In the genomic region with DNA sequence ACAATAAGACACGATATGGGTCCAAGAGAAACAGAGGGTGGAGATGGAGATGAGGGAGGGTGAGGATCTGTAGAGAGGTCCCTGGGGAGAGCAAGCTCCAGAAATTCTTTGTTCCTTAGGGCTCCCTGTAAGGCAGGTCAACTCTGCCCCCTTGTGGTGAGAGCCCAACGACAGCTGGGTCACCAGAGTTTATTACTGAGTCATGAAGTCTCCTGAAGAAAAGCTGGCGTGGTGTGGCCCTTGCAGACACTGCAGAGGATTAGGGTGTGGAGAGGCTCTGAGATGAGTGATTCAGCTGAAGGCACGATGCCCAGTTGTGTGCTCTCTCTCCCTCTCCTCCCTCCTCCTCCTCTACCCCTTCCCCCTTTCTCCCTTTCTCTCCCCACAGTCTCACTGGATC, we compare ENCODE assay signal across 8 mouse cellular contexts. TPM values are rescaled to one million over a fixed set of nuclear protein-coding genes. Genes with fewer than 3 reads are reported as not detected.
A peak's percentile ranks its signal among the peaks of the same experiment; 100 is the strongest.
DNase-seq lines count a peak whose midpoint lies in the region; TF ChIP-seq lines count a peak whose summit lies in the region.

No protein-coding gene starts in this region.

- no peaks in the 10 kb centered on the region for H3K79me2 ChIP-seq in liver, adult 2 months (ENCODE audit: control insufficient read depth, insufficient read depth, low read length)

- H3K4me3 ChIP-seq in gastrocnemius, adult 2 months: no peak overlapping the region
- no peak overlapping the region for H3K4me3 ChIP-seq in liver, adult 2 months (ENCODE audit: insufficient read depth, low read depth, low read length)
- H3K4me3 ChIP-seq in thymus, adult 2 months (ENCODE audit: control insufficient read depth, insufficient read depth, low read length): no peak overlapping the region

- TF ChIP-seq CTCF in gastrocnemius, adult 2 months (IDR thresholded peaks at IDR 0.05): peak; percentile 84
- peak; percentile 86 for TF ChIP-seq CTCF in liver, adult 2 months (IDR thresholded peaks at IDR 0.05; ENCODE audit: low read depth, low read length)
- peak; percentile 54; the same call in 1 of the 2 replicates for TF ChIP-seq CTCF in thymus, adult 2 months (IDR thresholded peaks at IDR 0.05; ENCODE audit: borderline replicate concordance, control insufficient read depth, extremely low read depth, insufficient read depth, low read length, poor library complexity)

- no peak for TF ChIP-seq POLR2A in liver, adult 2 months (IDR thresholded peaks at IDR 0.05; ENCODE audit: extremely low read depth, insufficient read depth, low read length)
- TF ChIP-seq POLR2A in thymus, adult 2 months (IDR thresholded peaks at IDR 0.05; ENCODE audit: control insufficient read depth, extremely low read depth, insufficient read depth, low read length, poor library complexity): no peak

- intact Hi-C loops in gastrocnemius, adult 2 months (cut with DNase I): loop anchor here (2.0 kb wide), 2 partner anchors 22 to 136 kb away; no protein-coding TSS in a partner anchor

- DNase-seq in 3T3-L1 (ENCODE audit: low read depth, low spot score): peak; percentile 98
- peak; percentile 84 for DNase-seq in R1 (ENCODE audit: low read depth, low spot score)
- peak; percentile 79 to 88 for DNase-seq in cerebellum, postnatal 14 days
- peak; percentile 90 for DNase-seq in gastrocnemius, adult 2 months
- peak; percentile 70 to 86 for DNase-seq in kidney, adult 8-10 months
- DNase-seq in liver, adult 2 months (ENCODE audit: extremely low read depth, low read depth, low spot score): peak; percentile 56
- DNase-seq in ovary, postnatal 10 days (ENCODE audit: low spot score): peak; percentile 67
- DNase-seq in thymus, adult 2 months: peak; percentile 78

- H3K9ac ChIP-seq in liver, adult 2 months (ENCODE audit: low read depth, low read length): no peak overlapping the region

- WGBS in liver, adult 2 months: 4% methylated on average over 4 of the region's 4 CpGs
- WGBS in thymus, adult 2 months: 8% methylated on average over 4 of the region's 4 CpGs

- H3K4me1 ChIP-seq in liver, adult 2 months (ENCODE audit: control insufficient read depth, insufficient read depth, low read length): no peaks in the 10 kb centered on the region
- H3K4me1 ChIP-seq in thymus, adult 2 months (replicated peaks; ENCODE audit: control insufficient read depth, insufficient read depth, low read length): peaks cover 21% of the 10 kb centered on the region

- no peak overlapping the region for H3K27ac ChIP-seq in gastrocnemius, adult 2 months
- no peak overlapping the region for H3K27ac ChIP-seq in liver, adult 2 months (replicated peaks; ENCODE audit: insufficient read depth, low read depth, low read length)
- no peak overlapping the region for H3K27ac ChIP-seq in thymus, adult 2 months (ENCODE audit: control insufficient read depth, insufficient read depth, low read length)

- no peaks in the 10 kb centered on the region for H3K27me3 ChIP-seq in liver, adult 2 months (ENCODE audit: control insufficient read depth, insufficient read depth, low read length)
- no peaks in the 10 kb centered on the region for H3K27me3 ChIP-seq in thymus, adult 2 months (ENCODE audit: control insufficient read depth, insufficient read depth, low read length)

- no peaks in the 10 kb centered on the region for H3K36me3 ChIP-seq in liver, adult 2 months (ENCODE audit: control insufficient read depth, insufficient read depth, low read length)
- H3K36me3 ChIP-seq in thymus, adult 2 months (ENCODE audit: control insufficient read depth, insufficient read depth, low read length): no peaks in the 10 kb centered on the region

RNA-seq across cellular contexts. Expression of gene Cd7, which starts 2.0 kb away (rescaled TPM):
- not detected for total RNA-seq in gastrocnemius, adult 2 months (2021)
- total RNA-seq in liver, adult 2 months (2014; rRNA removed): 0.20 and 0.55 TPM in 2 replicates
- polyA plus RNA-seq in liver, adult 2 months (2012; rRNA removed): 1.5 and 3.4 TPM in 2 replicates
- 39.2 and 55.2 TPM in 2 replicates for polyA plus RNA-seq in thymus, adult 2 months (2012; rRNA removed)

RNA-seq across cellular contexts. Expression of gene Sectm1b, which starts 22.2 kb away (rescaled TPM):
- not detected for total RNA-seq in gastrocnemius, adult 2 months (2021)
- not detected in 2 replicates for total RNA-seq in liver, adult 2 months (2014; rRNA removed)
- 0.11 and 0.18 TPM in 2 replicates for polyA plus RNA-seq in liver, adult 2 months (2012; rRNA removed)
- 0.97 and 1.2 TPM in 2 replicates for polyA plus RNA-seq in thymus, adult 2 months (2012; rRNA removed)

RNA-seq across cellular contexts. Expression of gene Sectm1a, which starts 39.8 kb away (rescaled TPM):
- not detected for total RNA-seq in gastrocnemius, adult 2 months (2021)
- 0.55 and 0.67 TPM in 2 replicates for total RNA-seq in liver, adult 2 months (2014; rRNA removed)
- polyA plus RNA-seq in liver, adult 2 months (2012; rRNA removed): 0.76 and 0.81 TPM in 2 replicates
- polyA plus RNA-seq in thymus, adult 2 months (2012; rRNA removed): 2.4 and 2.7 TPM in 2 replicates

RNA-seq across cellular contexts. Expression of gene Csnk1d, which starts 50.1 kb away (rescaled TPM):
- 10 to 100 TPM; 50.0 to 53.7 TPM for total RNA-seq in gastrocnemius, adult 2 months (2021)
- 28.3 and 31.8 TPM in 2 replicates for total RNA-seq in liver, adult 2 months (2014; rRNA removed)
- 34.2 and 36.4 TPM in 2 replicates for polyA plus RNA-seq in liver, adult 2 months (2012; rRNA removed)
- 98.2 and 106 TPM in 2 replicates for polyA plus RNA-seq in thymus, adult 2 months (2012; rRNA removed)
